Mouse (Mus musculus) brain, adult 2 months (tissue): Measurements from ENCODE around the gene Tfdp2.
"Not testable (repeated sequence)": the region's sequence is repeated elsewhere in the genome, so short reads cannot be mapped to it uniquely, and the experiment has no call there.

Source experiments
- DNase-seq: peaks from one replicate; pipeline ENCODE4 v3.0.0; 2011; ENCODE audit warnings: low read depth, low spot score

The Tfdp2 gene

DNA sequence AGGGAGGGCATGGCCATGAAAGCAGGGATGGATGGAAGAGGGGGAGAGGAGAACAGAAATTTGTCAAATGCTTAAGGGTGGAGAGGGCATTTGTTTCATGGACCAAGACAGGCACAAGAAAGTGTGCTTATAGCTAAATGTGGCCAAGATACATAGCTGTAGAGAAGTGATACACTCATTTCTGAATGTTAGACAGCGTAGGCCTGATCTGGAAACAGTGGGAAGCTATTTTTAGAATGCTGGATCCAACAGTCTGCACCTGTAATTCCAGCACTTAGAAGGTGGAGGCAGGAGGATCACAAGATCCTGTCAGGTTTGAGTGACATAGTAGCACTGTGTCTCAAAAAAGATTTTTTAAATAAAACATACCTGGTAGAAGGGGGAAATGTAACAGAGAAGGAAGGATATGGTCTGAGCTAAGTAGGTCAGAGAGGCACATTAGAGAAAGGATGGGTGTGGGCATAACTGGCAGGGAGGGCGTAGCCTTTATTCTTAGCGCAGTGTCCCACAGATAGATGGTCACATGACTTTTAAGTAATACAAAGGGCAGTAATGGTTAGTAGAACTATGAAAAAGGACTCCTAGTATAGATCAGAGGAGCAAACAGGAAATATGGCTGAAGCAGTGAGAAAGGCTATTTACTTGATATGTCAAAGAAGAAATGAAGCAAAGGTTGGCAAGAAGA is 103.4 kb downstream of the Tfdp2 start:
- DNase-seq: peak; percentile 65

DNA sequence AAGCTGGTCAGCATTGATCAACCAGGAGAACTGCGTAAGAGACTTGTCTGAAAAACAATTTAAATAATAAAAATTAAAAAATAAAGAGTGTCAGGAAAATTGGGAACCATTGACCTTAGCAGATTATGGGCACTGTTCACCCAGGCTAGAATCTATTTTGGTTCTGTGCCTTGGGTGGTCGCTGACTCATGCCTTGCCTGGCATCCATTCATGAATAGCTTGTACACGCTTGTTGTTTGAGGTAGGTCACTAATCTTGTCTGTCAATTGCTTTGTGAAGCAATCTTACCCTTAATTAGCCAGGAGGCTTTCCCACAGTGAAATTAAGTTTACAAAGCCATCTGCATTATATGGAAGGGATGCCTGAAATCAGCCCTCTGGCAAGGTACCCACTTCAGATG is 112.7 kb downstream of the Tfdp2 start:
- no peak for DNase-seq

DNA sequence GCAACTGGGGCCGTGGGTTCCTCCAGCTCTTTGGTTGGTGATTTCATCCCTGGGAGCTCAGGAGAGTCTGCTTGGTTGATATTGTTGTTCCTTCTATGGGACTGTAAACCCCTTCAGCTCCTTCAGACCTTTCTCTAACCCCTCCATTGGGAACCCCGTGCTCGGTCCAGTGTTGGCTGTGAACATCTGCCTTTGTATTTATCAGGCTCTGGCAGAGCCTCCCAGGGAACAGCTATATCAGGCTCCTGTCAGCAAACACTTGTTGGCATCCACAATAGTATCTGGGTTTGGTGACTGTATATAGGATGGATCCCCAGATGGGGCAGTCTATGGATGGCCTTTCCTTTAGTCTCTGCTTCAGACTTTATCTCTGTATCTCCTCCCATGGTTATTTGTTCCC is 116.0 kb downstream of the Tfdp2 start:
- DNase-seq: no peak

DNA sequence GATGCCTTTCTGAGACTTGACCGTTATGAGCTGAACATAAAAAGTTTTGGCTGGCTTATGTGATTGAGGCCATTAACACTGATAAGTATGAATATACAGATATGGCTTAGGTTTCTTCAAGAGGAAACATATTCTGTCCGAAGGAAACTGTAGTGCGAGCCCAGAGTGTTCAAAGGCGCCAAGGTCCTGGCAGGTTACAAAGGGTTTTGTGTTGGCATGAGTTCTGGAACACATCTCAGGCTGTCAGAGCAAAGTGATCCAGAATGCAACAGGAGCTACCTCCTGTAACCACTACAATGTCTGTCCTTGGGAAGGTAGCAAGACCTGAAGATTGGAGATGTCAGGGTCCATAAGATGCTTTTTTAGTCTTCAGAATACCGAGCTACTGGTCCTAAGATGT is 123.3 kb downstream of the Tfdp2 start:
- no peak for DNase-seq

DNA sequence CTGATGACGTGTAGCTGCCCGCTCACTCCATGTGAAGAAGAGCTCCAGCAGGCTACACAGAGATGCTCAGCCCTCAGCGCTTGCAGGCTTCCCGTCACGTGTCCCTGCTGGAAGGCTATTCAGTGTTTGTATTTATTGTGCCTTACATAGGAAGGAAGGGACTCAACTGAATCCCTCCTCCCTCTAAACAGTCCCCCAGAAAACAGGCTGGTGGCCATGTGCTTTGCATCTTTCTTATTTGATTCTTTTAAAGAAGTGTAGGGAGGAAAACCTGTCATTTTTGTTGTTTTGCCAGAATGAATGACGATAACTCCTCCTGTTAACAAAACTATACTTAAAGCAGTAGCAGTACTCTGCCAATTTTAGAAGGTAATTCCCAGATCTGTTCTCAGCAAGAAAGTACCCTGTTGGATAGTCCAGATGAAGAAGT is 124.5 kb downstream of the Tfdp2 start:
- DNase-seq: peak; percentile 53

DNA sequence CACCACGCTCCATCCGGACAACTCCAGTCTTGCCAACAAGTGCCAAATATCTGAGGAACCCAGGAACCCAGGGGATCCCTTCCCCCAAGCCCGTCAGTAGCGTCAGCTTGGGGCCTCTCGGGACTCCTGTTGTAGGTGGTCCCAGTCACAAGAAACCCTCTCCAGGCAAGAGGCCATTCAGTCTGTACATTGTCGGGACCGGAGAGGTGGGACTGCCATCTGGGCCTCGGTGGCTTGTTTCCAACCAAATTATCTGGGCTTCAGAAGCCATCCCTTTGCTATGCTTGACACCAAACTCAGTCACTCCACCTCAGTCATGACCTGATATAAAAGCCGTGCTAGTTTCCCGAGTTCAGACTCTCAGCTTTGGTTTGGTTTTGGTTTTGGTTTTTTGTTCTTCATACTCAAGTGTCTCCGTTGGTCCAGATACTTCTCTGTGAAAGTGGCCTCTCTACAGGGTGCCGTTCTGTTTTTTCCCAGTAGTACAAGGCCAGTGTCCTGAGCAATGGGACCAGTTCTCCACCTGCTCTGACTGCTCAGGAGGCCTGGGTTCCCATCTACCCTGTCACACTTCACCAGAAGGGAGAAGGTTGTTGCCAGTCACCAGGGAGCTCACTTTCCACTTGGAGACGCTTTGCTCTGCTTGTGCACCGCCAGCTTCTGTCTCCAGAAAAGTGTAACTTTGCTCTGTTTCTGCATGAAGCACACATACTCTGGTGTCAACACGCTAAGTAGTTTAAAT is 126.5 kb downstream of the Tfdp2 start:
- peak; percentile 60 for DNase-seq

DNA sequence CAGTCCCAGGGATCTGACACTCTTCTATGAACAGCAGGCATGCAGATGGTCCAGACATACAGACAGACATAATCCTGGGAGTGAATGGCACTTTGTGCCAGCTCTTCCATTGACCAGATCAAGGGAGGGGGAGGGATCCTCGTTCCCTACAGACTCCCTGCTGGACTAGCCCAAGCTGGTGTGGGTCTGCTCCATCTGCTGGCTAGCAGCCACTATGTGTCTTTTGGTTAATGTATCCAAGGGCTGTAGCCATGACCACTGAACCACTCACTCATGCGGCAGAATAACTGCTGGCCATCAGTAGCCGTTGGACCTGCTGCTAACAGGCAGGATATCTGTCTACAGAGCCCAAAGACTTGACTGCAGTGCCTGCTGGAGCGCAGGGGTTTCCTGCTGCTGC is 128.4 kb downstream of the Tfdp2 start:
- peak; percentile 24 for DNase-seq

DNA sequence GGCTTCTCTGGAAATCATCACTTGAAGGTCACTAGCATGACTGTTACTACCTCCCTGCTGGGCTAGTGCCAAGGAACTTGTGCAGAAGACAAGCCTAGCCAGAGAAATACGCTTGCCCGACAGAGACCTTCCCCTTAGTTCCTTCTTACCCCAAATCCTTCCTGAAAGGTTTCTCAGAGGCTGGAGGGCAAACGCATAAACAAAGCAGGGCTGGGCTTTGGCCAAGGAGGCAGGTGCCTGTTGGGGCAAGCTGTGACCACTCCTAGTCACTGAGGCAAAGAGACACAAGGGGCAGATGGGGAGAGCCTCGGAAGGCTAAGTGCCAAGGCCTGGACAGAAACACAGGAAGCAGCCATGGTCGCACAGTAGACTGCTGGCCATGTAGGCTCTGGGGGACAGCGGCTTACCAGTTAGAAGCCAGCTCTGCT is 130.4 kb downstream of the Tfdp2 start:
- peak; percentile 92 for DNase-seq

DNA sequence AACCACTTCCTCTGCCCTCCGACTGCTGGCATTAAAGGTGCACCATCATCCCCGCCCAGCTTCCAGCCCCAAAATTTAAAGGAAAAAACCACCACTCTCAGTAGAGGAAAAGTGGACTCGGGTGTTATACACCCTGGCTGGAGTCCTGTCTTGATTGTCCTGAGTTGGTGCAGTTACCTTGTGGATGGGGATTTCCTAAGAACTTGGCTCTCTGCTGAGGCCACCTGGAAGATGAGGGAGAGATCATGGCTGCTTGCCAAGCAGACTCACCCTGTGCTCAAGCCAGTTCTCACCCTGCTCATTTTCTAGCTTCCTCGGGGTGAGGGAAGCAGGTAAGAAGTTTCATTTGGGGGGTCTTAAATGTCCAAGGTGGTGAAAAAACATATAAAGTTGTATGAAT is 132.2 kb downstream of the Tfdp2 start:
- peak; percentile 61 for DNase-seq

DNA sequence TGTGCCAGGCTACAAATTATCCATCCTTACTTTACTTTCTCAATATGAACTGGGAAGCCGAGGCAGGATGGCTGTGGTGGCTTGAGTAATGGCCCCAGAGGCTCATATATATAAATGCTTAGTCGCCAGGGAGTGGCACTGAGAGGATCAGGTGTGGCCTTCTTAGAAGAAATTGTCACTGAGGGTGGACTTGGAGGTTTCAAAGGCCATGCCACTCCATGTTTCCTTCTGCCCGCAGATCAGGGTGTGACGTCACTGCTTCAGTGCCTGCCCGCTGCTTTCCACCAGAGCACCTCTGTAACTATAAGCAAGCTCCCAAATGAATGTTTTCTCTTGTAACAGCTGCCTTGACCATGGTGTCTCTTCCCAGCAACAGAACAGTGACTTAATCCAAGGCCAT is 135.1 kb downstream of the Tfdp2 start:
- DNase-seq: no peak

DNA sequence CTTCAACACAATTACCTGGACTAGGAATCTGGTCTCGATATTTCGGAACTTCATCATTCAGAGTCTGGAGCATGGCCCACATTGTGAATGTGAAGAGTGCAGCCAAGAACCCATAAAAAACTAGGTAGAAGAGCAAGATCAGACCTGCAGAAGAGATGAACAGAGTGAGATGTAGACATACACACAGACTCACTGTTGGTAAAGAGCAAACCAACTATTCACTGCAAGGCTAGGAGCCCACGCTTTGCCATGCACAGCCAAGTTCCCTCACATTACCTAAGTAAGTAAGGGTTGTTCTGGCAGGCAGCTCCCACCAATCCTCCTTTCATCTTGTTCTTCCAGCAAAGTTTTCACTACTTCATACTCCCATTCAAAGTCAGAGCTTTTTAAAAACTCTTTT is 149.7 kb downstream of the Tfdp2 start:
- DNase-seq: no peak

DNA sequence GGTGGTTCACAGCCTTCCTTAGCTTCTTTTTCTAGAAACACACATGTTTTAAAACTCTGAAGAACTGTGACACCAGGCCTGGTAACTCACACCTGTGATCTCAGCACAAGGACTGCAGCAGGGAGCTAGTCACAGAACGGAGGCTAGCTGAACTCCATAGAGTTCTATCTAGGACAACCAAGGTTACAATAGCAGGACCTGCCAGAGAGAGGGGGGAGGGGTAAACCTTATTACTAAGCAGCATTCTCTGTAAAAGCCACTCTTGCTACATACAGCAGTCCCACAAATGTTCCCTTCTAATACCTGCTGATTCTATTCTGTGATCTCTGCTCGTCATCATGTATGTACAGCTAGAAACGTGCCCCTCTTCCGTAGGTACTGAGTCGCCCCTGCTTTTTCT is 152.8 kb downstream of the Tfdp2 start:
- no peak for DNase-seq

DNA sequence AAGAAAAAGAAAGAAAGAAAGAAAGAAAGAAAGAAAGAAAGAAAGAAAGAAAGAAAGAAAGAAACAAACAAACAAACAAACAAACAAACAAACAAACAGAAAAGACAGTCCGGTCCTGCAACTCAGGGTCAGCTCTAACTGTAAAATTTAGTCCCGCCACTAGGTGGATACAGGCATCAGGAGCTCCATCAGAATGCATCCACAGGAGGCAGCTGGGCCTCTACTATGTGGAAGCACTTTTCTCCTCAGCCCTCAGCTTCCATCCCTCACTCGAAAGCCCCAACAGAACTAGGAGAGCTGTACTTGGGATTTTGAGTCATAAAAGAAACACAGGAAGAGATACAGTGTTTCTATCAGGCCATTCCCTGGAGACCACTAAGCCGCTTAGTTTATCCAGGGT is 153.9 kb downstream of the Tfdp2 start:
- DNase-seq: peak; percentile 84

DNA sequence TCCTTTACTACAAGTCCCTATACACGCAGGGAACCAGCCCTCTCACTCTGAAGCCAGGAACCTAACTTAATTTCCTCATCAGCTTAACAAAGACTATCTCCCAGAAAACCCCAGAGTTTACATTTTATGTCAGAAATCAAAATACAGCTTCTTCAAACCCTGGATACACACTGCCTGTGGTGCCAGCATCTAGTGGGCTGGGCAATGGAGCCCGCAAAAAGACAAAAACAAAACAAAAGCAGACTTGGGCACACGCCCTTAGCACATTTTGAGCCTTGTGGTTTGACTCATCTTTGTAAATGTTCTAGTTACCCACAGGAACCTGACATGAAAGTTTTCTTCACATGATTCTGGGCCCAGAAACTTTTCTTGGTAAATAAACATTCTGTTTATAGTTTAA is 154.4 kb downstream of the Tfdp2 start:
- DNase-seq: no peak

DNA sequence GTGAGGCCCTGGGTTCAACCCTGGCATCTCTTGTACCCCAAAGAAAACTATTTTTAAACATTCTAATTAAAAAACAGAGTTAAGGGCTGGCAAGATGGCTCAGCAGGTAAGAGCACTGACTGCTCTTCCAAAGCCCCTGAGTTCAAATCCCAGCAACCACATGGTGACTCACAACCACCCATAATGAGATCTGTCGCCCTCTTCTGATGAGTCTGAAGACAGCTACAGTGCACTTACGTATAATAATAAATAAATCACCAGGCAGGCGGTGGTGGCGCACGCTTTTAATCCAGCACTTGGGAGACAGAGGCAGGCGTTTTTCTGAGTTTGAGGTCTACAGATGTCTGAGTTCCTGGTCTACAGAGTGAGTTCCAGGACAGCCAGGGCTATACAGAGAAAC is 155.7 kb downstream of the Tfdp2 start:
- not testable (repeated sequence) for DNase-seq

DNA sequence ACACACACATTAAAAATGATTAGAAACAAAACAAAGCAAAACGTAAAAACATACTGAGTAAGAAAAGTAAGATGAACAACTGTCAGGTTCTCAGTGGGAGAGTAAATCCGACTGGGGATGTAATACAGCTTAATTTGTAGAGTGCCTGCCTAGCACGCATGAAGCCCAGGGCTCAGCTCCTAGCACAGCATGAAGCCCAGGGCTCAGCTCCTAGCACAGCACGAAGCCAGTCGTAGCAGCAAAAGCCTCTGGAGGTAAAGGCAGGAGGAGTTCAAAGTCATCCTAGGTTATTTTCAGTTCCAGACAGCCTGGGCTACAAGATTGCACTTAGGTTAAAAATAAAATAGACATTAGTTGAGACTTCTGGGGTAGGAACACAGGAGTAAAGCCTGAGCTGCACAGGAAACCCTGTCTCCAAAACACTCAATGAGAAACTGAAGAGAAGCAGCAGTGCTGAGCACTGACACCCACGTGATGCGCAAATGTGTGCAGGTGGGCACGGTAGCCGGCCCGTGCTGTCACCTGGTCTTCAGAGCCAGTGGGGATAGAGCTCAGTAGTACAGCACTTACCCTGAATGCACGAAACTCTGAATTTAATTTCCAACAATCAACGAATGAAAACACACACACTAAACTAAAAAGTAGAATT is 157.2 kb downstream of the Tfdp2 start:
- peak; percentile 32 for DNase-seq

DNA sequence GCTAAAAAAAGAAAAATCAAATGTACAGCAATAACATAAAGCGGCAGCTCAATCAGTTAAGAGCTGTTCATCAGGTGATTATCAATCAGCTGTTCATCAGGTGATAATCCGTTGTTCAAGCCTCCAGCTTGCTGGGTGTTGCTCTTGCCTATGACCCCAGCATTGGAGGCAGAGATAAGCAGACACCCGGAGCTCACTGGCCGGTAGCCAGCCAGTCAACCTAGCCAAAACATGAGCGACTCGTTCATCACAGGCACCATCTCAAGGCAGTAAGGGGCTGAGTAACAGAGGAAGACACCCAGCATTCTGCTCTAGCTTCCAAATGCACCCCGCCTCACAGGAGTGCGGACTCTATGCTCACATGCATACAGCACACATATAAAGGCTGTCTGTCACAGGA is 157.7 kb downstream of the Tfdp2 start:
- peak; percentile 61 for DNase-seq

DNA sequence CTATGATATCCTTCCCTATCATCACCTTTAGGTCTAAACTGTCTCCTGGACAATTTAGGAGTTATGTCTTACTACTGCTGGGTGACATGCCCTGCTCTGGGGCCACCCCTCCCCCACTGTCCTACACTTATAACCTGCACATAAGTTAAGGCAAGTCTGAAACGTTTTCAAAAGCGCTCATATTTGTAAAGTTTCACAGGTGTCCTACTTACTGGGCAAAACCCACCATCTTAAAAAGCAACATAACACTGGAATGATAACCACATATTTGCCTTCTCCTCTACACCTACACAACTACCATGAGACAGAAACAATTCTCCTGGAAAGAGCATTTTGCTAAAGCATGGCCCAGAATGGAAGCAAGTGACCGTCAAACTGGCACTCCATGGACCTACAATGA is 164.0 kb downstream of the Tfdp2 start:
- DNase-seq: no peak

DNA sequence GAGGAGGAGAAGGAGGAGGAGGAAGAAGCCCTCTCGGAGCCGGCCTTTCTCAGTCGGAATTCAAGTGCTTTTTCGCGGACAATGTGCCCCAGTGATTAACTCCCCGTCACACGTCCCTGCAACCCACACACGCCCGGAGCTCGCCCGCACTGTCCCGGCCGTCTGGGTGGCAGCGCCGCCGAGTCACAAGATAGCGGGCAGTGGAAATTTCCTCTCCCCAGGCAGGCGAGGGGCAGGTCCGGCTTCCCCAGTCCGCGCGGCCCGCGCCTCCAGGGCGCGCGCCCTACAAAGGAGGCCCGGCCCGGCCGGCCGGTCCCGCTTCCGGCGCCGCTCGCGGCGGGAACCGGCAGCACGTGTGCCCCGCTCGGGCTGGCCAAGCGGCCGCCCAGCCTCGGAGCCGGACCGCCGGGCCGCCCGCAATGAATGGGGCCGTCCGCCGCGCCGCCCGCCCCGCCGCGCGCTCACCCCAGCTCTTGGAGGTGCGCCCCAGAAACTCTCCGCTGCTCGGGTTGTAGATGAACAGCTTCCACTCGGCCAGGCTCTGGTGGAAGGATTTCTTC is 167.6 kb downstream of the Tfdp2 start:
- peak; percentile 86 for DNase-seq

DNA sequence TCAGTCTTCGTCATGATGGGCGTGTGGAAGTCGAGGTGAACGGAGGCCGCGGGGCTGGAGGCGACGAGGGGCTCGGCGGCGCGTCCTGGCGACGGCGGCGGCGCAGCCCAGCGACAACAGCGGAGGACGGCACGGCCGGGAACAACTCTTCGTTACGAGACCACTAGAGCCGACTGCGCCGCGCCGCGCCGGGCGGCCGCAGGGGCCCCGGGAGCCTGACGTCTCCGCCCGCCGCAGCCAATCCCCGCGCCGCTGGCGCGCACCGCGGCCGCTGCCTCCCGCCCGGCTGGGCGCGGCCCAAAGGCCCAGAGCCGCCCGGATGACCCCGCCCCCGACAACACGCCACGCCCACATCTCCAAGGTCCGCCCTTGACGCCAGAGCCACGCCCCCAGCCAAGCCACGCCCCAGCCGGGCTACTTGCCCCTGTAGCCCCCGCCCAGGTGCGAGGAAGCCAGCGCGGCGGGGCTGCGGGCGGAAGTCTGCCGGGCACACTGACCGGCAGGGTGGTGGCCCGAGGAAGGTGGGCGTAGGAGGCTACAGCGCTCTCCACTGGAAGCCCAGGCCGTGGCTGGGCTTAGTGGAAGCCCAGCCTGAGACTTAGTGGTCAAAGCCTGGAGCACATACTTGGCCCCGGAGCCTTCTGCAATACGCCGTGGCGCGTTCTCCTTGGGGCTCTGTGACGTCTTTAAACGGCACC is 168.2 kb downstream of the Tfdp2 start, which contains the start of gene Atp1b3:
Gene Atp1b3 (minus strand): TSS at position 302 of the 698 bp plus-strand sequence.
- peak; percentile 98 for DNase-seq

DNA sequence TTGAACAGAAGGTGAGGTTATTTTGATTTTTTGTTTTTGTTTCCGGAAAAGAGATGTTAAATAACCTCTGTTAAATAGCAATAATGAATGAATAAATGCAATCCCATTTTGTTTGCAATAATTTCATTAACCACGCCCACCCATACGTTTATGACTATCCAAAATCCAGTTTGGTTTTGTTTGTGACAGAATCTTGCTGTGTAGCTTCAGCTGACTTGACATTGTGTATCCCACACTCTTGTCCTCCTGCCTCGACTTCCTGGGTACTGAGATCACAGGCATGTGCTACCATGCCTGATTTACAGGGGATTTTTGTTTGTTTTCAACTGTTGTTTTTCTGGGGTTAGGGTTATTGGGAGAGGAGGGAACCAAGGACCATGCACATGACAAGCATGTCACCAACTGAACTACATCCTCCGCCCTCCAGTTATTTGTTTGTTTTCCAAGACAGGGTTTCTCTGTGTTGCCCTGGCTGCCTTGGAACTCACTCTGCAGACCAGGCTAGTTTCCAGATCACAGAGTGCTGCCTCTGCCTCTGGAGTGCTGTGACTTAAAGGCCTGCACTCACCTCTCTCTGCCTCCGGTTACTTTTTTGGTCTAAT is 169.3 kb downstream of the Tfdp2 start:
- DNase-seq: peak; percentile 26
